Mouse (Mus musculus): ENCODE results near the gene Noxo1. TPM values are rescaled to one million over a fixed set of nuclear protein-coding genes. Genes with fewer than 3 reads are reported as not detected.
"Not testable (repeated sequence)": the region's sequence is repeated elsewhere in the genome, so short reads cannot be mapped to it uniquely, and the experiment has no call there.

Gene Noxo1
- 1 to 10 TPM; 2.7 to 3.0 TPM for total RNA-seq (2021)

DNA sequence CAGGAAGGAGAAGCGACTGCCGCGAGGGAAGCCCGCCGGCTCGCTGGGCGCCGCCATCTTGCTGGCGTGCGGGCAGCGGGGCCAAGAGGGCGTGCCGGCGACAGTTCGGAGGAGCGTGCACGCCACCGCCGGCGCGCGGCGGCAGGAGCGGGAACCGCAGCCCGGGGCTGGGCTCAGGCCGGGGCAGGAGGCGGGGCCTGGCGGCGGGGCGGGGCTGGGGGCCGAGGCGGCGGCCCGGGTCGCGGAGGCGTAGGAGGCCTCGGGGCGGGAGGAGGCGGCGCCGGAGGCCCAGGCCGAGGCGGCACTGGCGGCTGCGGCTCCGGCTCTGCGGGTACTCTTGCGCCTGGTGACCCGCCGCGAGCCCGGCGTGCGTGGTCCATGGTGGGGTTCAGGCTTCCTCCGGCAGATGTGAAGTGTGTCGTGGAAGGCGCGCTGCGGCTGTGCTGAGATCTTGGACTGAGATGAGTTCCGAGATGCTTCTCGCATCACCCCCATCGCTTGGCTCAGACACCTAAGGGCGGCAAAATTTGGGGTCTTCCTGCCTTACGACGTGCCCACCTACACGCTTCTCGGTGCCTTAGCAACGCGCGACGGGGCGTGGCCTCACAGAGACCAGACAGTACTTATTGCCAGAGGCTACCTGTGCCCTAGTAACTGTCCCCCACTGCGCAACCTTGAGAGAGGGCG lies at the start of gene Noxo1, which contains the start of gene Gfer:
Gene Noxo1, plus strand, starts transcription at position 224 of the 687 bp plus-strand sequence.
Gene Gfer, minus strand, starts transcription at position 146 of the 687 bp plus-strand sequence.
- DNase-seq (ENCODE audit: extremely low spot score in 1 of 2, low spot score in 1 of 2), result peak; percentile 66 to 72

DNA sequence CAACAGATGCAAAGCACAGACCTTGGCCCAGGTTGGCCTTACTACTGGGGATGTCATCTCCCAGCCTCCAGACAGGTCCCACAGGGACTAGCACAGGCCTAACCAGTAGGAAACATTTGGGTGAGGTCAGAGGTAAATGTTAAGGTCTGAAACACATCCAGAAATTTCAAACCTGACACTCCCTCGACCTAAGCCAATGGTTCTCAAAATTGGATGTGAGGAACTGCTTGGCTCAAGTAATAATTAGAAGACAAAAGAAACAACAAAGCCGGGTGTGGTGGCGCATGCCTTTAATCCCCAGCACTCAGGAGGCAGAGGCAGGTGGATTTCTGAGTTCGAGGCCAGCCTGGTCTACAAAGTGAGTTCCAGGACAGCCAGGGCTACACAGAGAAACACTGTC lies 49.7 kb upstream of the Noxo1 start:
- DNase-seq (ENCODE audit: extremely low spot score in 1 of 2, low spot score in 1 of 2), result no peak

DNA sequence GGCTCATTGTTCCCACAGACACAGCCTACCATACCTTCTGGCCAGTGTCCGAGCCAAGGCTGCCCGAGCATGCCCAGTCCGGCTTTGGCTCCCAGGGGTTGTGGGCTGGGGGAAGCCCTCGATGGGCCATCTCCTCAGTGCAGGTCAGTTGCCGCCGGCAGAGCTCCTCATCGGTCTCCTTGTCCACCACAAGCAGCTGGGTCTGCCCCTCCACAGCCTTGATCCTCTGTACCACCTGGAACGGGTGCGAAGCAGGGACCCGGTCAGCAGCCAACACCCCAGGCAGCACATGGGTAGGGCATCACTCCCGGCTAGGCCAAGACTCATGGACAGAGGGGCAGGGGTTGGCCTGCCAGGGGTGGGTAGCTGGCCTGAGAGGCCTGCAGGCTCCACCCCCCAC lies 48.5 kb upstream of the Noxo1 start:
- no peak for DNase-seq (ENCODE audit: extremely low spot score in 1 of 2, low spot score in 1 of 2)

DNA sequence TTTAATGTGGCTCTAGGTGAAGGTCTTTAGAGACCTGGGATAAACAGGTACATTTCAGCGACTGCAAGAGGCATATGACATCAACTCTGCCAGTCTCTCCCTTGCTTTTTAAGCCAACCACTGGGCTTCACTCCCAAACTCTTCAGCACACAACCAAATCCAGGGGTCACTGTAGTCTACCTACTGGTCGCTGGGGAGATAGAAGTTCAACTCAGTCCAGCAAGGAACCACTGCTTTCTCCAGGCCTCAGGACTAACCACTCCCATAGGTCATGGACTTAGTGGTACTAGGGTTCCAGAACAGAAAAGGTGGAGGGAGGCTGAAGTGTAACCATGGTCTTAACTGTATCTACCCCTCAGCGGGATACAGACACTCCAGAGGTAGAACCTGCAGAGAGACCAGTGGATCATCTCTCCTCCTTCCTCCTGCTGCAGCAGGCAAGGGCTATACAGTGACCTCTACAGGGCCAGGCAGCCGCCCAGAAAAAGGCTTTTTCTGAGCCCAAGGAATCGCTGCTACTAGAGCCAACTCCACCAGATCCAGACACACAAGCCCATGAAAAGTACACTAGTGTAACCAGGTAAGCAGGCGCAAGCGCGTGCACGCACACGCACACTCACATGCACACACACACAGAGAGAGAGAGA lies 47.2 kb upstream of the Noxo1 start:
- DNase-seq (ENCODE audit: extremely low spot score in 1 of 2, low spot score in 1 of 2), result no peak

DNA sequence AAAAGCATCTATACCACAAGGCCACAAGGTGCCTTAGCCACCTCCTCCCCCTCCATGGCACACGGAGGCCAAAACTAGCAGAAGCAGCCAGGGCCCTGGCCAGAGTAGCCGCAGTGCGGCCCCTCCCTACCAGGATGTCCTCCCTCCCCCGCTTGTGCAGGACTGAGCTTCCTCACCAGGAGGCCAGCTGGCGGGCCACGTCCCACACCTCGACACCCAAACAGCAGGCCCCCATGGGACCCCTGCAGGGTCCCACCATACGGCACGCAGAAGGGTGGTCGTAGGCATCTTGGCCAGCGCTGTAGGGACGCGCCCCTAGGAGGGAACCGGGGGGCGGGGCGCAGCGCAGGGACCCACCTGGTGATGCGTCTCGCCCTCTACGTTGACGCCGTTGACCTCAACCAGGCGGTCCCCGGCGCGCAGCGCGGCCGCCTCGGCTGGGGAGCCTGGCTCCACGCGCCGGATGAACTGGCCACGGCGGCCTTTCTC lies 46.4 kb upstream of the Noxo1 start:
- DNase-seq (ENCODE audit: extremely low spot score in 1 of 2, low spot score in 1 of 2), result no peak

DNA sequence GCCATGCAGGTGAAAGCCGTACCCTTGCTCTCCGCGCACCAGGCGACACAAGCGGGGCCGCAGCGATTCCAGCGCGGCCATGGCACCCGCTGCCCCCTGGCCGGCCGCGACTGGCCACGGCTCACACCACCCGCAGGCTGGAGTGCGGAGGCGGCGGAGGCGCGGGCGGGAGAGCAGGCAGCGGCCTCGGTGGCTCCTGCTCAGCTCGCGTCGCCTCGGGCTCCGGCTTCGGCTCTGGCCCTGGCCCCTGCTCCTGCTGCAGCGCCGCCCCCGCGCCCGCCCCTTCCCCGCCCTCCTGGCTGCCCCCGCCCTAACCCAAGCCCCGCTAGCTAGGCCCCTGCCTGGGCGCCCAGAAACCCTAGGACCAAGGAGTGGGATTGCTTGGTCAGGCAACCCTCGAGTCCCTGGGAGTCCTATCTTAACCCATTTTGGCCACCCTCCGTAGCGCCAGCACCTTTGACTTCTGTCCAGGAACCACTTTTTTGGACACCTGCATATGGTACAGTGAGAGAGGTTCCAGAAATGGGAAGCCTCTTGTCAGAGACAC lies 45.9 kb upstream of the Noxo1 start, which contains the start of gene Slc9a3r2:
Gene Slc9a3r2, minus strand, starts transcription at position 258 of the 547 bp plus-strand sequence.
- DNase-seq (ENCODE audit: extremely low spot score in 1 of 2, low spot score in 1 of 2), result peak; percentile 21 to 26

DNA sequence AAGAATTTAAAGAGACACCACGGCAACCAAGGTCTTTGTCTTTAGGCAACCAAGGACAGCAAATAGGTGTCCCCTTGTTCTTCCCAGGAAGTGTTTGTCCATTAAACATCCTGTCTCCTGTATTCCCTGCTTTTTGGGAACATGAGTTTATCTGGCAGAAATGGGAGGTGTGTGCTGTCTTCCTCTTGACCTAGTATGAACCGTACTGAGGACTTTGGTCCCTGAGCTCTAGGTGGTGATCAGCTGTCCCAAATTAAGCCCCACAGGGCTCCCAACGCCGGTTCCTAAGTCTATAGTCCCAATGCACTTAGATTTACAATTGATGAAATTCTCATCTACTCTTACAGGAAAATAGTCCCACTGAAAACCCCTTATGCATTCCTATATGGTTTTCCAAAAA lies 45.3 kb upstream of the Noxo1 start:
- no peak for DNase-seq (ENCODE audit: extremely low spot score in 1 of 2, low spot score in 1 of 2)

DNA sequence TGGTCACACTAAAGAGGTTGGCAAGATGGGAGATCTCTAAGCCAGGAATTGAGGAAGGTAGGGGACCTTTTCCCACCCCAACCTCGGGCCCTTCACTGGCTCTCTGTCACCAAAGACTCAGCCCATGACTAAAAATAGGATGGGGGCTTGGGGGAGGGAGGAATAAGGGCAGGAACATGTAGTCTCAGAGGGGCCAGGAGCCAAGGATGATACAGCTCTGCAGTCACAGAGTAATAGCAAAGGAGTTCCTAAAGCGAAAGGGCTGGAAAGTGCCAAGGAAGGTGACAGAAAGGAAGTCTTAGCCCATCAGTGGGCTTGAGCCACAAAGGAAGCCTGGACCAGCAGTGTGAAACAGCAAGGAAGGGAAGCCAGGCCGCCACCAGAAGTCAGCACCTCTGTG lies 44.2 kb upstream of the Noxo1 start:
- DNase-seq (ENCODE audit: extremely low spot score in 1 of 2, low spot score in 1 of 2), result no peak

DNA sequence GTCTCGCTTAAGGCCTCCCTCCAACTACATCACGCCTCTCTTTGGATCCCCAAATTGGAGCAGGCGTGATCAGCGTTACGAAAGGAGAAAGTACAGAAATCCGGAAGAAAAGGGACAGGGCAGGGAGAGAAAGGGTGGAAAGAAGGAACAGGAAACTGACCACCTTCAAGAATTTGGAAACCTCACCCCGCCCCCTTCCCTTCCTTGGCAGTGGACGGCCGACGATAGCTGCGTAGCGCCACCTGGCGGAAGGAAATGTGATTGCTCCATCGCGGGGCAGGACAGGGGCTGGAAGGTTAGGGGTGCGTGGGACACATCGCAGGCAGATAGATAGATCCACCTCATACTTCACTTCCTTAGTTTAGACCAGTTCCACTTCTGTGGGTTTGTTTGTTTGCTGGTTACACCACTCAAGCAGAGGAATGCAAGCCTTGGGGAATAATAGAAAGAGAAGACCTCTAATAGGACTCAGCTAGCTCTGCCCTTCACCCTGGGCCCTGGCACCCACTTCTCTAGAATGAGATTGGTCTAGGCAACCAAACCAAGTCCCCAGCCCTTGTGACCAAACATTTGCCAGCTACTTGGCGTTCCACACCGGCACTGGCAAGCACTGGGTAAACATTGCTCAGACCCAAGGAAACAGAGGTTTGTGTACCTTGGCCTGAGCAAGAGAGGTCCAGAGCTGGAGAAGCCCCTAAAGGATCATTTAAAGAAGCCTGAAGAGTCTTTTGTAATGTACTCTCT lies 41.9 kb upstream of the Noxo1 start:
- DNase-seq (ENCODE audit: extremely low spot score in 1 of 2, low spot score in 1 of 2), result peak; percentile 42 to 72

DNA sequence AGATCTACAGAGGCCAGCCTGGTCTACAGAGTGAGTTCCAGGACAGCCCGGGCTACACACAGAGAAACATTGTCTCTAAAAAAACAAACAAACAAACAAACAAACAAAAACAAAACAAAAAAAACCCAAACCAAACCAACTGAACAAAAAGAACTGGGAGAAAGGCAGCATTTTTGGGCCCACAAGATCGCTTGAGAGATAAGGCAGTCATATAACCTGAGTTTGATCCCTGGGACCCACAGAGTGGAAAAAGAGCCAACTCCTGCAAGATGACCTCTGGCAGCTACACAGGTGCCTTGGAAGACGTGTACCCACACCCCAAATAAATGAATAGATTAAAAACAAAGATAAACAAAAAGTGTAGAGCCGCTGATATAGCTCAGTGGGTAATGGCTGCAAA lies 41.1 kb upstream of the Noxo1 start:
- DNase-seq (ENCODE audit: extremely low spot score in 1 of 2, low spot score in 1 of 2), result no peak

DNA sequence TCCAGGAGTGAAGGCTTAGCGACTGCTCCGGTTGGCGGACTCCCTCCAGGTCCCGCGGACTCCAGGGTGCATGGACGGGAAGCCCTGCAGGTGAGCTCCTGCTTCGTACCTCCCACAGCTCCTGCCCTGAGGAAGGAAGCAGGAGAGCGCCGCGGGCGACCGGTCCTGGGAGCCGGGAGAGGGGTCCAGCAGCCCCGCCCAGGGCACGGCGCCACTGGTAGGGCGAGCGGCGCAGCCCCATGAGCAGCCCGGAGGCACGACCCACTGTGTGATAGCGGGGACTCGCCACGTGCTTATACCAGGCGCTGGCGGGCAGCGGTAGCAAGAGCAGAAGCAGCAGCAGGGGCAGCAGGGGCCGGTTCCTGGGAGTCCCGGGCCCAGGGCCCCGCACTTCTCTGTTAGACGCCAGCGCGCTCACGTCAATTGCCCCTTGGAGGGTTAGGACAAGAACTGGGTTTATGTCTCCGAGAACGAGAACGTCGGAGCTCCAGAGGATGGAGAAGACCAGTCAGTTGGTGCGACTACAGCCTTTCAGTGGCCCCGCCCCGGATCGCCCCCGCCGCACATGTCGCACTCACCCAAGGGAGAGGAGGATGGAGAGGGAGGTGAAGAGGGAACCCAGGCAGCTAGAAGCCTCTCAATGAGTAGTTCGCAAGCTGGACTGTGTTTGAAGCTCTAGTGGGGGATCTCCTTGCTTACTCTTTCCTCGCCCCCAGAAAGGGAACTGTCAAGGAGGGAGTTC lies 37.8 kb upstream of the Noxo1 start, which contains the start of gene Npw:
Gene Npw, minus strand, starts transcription at position 441 of the 742 bp plus-strand sequence.
- no peak for DNase-seq (ENCODE audit: extremely low spot score in 1 of 2, low spot score in 1 of 2)

DNA sequence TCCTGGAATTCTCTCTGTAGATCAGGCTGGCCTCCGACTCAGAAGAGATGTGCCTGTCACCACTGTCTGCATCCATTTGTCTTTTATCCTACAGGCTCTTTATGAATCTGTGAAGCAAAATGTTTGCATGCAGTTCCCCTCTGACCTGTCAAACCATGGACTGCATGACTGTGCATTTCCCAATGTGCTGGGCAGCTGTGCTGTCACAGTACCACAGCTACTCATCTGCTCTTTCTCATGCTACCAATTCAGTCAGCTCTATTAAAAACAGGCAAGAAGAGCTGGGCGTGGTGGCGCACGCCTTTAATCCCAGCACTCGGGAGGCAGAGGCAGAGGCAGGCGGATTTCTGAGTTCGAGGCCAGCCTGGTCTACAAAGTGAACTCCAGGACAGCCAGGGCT lies 29.0 kb upstream of the Noxo1 start:
- not testable (repeated sequence) for DNase-seq (ENCODE audit: extremely low spot score in 1 of 2, low spot score in 1 of 2)

DNA sequence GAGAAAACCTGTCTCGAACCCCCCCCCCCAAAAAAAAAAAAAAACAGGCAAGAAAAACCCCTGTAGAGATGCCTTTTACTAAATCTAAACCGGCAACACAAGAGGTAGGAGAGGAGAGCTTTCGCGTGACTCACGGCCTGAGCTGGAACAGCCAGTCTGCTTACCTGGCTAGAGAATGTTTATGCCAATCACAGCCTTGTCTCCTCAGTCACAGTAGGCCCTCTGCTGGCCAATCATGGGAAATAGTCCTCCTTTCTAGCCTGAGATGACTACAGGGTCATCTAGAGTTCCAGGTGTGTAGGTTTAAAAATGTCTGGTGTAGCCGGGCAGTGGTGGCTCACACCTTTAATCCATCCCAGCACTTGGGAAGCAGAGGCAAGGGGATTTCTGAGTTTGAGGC lies 28.6 kb upstream of the Noxo1 start:
- DNase-seq (ENCODE audit: extremely low spot score in 1 of 2, low spot score in 1 of 2), result peak in 1 of 2 experiments; percentile 51

DNA sequence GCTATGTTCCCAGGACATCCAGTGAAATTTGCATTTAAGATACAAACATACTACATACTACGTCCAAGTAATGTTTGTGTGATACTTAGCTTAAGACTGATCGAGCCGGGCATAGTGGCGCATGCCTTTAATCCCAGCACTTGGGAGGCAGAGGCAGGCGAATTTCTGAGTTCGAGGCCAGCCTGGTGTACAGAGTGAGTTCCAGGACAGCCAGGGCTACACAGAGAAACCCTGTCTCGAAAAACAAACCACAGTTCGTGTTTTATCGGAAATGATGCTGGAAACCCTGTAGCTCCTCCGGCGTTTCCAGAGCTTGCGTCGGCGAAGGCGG lies 26.9 kb upstream of the Noxo1 start:
- not testable (repeated sequence) for DNase-seq (ENCODE audit: extremely low spot score in 1 of 2, low spot score in 1 of 2)

DNA sequence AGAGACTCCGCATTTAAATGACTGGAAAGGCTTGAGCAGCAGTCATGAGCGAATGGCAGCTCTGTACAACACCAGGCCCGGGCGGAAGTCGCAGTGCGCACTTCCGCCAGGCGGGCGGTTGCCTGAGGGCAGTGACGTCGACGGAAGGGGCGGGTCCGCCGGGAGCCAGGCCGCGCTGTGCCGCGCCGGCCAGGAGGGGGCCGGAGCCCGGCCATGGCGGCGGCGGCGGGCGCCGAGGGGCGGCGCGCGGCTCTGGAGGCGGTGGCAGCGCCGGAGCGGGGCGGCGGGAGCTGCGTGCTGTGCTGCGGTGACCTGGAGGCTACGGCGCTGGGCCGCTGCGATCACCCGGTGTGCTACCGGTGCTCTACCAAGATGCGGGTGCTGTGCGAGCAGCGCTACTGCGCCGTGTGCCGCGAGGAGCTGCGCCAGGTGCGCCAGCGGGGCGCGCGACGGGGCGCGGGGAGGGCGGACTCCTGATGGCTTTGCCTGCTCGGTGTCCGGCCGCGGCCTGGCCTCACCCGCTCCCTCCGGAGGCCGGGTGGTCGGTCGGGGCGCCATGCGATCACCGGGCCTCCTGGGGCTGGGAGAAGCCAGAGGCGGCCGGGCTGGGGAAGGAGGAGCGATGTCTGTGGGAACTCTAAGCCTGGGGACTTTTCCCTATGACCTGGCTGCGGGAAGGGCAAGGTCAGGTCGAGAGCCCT lies 26.3 kb upstream of the Noxo1 start, which contains the start of gene Zfp598:
Gene Zfp598, plus strand, starts transcription at position 143 of the 701 bp plus-strand sequence.
- DNase-seq (ENCODE audit: extremely low spot score in 1 of 2, low spot score in 1 of 2), result peak; percentile 87 to 88

DNA sequence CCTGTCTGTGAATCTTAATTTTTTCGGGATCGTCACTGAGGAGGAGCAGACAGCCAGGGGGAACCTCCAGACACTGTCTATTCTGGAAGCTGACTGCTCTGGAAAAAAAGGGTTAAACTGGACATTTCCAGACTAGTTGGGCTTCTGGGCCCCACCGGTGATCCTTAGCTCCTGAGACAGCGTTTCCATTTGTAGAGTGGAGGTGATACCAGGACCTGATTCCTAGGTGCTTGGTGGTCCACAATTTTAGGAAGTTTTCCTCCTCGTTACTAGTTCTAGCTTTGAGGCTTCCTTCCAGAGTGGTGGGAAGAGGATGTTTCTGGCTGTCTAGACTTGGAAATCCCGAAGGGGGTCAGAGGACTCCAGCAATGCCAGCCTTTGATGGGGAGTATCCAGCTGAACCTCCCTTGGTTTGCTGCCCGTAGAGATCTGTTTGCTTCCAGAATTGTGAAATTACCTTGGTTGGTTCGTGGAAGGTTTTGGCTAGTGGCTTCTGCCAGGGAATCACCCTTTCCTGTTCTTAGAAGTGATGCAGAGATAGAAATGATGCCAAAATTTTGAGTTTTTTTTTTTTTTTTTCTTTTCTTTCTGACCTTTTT lies 25.7 kb upstream of the Noxo1 start:
- DNase-seq (ENCODE audit: extremely low spot score in 1 of 2, low spot score in 1 of 2), result no peak

DNA sequence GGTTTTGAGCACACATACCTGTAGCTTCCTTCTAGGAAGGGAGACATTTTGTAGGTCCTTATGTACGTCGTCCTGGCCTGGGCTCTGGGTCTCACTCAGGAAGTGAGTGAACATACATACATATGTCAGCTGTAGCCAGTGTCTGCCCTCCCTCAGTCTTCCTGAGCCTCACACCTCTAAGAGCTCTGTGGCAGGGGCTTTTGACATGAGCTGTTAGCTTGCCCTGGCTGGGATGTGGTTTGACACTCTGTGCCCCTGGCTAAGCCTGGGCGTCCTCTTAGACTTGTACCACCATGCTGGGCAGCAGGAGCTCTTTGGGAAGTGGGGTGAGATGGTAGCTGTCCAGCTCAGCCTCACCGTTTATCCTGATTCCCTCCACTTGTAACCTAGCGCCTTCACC lies 24.7 kb upstream of the Noxo1 start:
- no peak for DNase-seq (ENCODE audit: extremely low spot score in 1 of 2, low spot score in 1 of 2)

DNA sequence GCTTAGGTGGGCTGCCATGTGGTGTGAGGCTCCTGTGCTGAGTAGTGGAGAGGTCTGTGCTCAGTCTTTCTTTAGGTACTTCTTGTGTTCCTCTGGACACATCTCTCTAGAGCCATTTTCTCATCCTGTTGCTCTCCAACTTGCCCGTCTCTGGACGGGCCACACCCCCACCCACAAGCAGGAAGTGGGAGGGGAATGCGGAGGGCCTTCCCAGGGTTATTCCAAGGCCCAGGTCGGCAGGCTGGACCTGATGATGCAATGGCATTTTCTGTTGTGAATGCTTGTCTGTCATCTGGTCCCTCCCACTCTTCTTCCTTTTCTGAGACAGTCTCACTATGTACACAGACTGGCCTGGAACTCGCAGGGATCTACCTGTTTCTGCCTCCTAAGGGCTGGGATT lies 23.9 kb upstream of the Noxo1 start:
- no peak for DNase-seq (ENCODE audit: extremely low spot score in 1 of 2, low spot score in 1 of 2)

DNA sequence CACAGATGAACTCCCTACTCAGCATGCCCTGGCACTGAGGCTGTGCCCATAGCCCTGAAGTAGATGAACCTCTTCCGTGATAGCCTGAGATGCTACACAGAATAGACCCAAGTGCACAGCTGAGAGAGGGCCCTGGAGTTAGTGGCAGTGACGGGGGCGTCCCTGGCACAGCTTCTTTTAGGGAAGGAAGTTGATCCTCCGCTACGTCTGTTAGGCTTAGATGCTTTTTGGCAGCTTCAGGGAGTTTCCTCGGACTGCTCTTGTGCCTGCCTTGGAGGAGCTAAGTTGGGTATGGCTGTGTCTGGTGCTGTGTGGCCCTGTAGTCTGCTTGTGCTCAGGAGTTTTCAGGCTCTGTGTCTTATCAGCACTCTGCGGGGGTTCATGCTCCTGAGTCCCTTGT lies 21.8 kb upstream of the Noxo1 start:
- no peak for DNase-seq (ENCODE audit: extremely low spot score in 1 of 2, low spot score in 1 of 2)

Data from layer of hippocampus, postnatal 25 days (tissue).